Mouse (Mus musculus): ENCODE measurements around the gene Sae1.
A peak's percentile ranks its signal among the peaks of the same experiment; 100 is the strongest.
"Not testable (repeated sequence)": the region's sequence is repeated elsewhere in the genome, so short reads cannot be mapped to it uniquely, and the experiment has no call there.

Gene Sae1

DNA sequence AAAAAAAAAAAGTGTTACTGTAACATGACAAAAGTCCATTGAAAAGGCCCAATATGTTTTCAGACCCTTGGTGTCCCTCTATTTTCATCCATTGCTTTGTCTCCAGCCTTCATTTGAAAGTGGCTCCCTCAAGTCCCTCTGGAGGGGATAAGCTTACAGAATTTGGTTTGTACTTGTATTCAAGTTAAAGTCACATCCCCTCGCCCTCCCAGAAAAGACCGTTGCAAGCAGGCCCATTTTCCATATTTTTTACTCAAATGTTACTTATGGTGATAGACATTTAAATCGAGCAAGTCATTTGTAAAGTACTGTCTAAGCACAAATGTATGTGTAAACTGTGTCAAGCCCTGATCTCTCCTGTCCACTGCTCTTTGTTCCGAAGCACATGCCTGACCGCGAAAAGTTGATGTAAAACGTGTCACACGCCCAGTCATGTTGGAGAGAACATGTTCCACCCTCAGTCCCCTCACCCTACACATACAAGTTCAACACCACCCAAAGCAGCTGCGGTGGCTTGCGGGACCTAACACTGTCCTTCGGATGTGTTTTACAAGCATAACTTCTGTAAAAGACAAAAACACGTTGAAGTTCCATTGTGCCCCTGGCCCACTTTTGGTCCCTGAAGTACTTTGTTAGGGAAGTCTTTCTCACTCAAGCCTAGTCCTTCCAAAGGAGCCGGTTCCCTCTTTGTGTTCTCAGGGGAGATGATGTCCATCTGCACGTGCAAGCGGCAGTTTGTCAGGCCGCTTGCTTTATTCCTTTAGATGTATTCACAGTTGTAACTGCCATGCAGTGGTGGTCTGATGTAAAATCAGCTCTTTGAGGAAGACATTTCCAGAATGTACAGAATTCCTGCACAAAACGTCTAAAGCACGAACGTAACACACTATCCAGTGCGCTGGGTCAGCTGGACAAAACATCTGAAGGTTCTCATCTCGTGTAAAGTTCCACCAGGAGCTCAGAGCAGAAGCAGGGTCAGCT, 15.7 kb upstream of the Sae1 start:
- peak in 1 of 2 experiments; percentile 70 for DNase-seq (ENCODE audit: inconsistent age in 2 of 2, low spot score in 1 of 2)

DNA sequence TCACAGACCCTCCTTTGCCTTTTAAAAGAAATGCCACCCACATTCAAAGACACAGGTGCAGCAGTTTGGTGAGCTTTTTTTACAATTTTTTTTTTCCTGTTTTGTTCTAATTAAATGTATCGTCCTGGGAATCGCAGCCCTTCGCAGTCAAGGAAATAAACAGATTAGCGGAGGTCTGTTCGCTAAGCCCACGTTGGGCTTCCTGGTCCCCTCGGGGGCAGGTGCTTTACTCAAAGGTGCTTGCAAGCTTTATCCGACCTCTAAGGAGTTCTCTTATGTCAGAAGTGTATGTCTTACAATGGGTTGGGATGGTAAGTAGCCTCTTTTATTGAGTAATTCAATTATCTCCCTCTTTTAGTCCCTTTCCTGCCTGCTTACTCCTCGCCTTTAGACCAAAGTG, 14.8 kb upstream of the Sae1 start:
- DNase-seq (ENCODE audit: inconsistent age in 2 of 2, low spot score in 1 of 2), result peak in 1 of 2 experiments; percentile 69

DNA sequence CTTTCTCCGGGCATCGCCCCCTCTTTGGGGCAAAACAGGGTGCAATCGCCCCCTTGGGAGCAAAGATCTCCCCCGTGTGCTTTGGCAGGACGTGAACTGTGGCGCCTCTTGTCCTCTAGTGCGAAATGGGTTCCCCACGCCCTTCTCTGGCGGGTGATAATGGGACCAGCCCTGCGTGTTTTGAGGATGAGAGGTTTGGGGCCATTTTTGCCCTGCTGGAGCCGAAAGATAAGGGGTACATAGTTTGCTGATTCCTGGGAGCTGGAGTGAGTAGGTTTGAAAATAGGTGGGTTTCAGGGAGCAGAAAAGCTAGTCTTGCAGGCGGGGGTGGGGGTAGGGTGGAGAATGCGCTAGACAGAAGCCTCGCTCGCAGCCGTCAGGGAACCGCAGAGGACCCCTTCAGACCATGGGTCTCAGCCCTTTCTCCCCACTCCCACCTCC, 14.4 kb upstream of the Sae1 start:
- DNase-seq (ENCODE audit: inconsistent age in 2 of 2, low spot score in 1 of 2), result peak; percentile 59 to 83

DNA sequence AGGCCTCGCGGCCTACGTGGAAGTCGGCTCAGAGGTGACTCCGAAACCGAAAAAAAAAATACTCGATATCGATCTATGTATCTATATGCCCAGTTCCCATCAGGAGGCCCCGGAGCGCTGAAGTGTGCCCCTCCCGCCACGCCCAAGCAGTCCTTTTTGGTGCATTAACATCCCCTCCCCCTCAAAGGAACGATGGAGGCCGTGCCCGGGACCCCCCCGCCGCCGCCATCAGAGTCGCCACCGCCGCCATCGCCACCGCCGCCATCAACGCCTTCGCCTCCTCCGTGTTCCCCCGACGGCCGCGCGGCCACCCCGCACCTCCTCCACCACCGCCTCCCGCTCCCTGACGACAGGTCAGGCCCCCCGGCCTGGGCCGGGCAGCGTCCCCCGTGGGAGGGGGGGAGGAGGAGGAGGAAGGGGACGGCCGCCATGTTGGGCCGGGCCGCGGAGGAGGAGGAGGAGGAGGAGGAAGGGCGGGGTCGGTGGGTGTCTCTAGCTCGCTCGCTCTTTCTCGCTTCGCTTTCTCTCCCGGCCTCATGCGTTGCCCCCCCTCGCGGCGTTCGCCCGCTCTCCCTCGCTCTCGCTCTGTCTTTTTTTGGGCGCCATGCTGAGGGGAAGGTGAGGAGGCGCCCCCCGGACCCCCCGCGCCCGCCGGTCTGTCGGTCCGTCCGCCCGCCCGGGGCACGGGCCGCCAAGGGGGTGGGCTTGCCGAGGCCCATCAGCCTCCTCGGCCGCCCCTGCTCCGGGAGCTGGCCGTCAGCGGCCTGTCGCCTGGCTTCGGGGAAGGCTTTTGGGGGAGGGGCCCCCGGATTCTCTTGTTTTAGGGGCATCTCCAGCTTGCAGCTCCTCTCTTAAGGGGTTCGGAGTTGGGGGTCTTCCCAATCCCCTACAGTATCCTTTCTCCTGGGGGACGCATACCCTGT, 13.3 kb upstream of the Sae1 start, which contains the start of gene Zc3h4:
Gene Zc3h4, plus strand, starts transcription at position 222 of the 923 bp plus-strand sequence.
- DNase-seq (ENCODE audit: inconsistent age in 2 of 2, low spot score in 1 of 2), result peak; percentile 94 to 98

DNA sequence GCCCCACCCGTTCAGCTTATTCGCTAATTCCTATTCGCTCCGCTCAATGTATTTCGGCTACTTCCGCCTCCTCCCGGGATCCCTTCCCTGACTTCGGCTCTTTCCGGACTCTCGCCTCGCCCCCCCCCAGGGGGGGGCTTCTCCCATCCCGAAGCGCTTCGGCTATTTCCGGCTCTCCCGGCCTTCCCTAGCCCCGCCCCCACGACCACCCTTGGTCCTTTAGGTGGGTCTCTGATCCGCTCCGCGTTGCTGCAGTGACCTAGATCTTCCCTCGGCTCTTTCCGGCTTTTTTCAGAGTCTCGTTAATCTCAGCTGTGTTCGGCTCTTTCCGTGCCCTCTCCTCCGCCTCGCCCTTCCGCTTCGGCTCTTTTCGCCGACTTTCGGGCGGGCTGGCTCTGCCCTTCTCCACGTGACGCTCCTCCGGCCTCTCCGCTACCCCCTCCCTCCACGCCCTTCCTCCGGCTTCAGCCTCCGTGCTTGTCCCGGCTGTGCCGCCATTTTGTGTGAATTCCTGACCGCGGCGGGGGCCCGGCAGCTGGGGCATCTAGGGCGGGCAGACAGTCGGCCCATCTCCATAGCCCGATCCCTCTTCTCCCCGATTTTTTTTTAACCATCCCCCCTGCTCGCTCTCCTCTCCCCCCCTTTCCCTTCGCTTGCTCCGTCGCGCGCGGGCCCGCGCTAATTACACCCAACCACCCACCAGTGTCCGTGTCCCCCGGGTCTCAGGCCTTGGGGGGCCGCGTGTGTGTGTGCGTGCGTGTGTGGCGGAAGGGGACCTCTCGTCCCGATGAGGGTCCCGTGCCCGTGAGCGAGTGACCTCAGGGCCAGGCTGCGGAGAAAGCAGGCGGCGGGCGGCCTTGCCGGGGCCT, 12.4 kb upstream of the Sae1 start:
- DNase-seq (ENCODE audit: inconsistent age in 2 of 2, low spot score in 1 of 2), result peak; percentile 98 to 99

DNA sequence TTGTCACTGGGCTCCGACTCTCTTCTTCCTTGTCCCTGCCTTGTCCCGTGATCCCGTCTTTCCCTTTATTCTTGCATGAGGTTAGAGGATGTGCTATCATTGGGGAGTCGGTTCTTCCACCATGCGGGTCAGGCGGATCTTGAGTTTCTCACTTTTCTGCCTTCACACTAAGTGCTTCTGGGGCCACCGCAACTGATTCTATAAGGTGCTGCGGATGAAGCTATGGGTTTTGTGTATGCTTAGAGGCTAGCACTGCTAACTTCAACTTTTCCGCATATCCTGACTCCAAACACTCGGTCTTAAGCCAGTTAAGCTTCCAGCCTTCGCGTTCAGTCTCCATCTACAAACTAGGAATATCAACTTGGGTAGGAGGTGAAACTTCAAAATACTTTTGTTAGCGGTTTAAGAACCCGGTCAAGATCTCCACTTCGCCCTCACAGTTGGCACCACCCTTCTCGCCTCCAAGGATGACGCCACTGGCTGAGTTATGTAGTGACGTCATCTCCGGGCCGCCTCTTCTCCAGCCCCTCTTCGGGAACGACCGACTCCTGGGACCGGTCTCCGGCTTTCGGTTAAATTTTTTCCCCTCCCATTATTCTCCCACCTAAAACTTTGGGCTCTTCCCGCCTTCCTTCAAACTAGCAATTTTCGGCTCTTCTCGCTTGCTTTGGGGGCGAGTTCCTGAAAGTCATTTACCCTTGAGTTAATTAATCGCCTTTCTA, 11.7 kb upstream of the Sae1 start:
- DNase-seq (ENCODE audit: inconsistent age in 2 of 2, low spot score in 1 of 2), result peak; percentile 95 to 99

DNA sequence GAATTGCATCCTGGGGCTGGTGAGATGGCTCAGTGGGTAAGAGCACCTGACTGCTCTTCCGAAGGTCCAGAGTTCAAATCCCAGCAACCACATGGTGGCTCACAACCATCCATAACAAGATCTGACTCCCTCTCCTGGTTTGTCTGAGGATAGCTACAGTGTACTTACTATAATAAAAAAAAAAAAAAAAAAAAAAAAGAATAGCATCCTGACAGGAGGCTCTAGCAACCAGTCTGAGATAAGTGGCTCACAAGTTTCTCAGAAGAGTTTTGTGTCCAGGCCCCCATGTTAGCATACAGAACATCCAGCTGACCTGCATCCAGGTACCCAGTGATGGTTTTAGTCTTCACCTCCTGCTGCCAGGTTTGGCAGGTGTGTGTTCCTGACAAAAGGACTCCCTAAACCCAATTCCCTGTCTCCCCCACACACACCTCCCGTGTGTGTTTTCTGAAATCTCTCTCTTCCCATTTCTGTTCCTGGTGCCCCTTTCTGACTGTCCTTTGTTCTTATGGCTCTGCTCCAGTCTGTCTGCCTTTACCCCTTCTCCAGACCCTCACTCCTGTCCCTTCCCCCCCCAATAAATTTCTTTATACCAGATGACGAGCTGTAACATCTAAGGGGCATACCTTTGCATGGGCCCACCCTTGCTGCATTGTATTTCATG, 10.9 kb upstream of the Sae1 start:
- no peak for DNase-seq (ENCODE audit: inconsistent age in 2 of 2, low spot score in 1 of 2)

DNA sequence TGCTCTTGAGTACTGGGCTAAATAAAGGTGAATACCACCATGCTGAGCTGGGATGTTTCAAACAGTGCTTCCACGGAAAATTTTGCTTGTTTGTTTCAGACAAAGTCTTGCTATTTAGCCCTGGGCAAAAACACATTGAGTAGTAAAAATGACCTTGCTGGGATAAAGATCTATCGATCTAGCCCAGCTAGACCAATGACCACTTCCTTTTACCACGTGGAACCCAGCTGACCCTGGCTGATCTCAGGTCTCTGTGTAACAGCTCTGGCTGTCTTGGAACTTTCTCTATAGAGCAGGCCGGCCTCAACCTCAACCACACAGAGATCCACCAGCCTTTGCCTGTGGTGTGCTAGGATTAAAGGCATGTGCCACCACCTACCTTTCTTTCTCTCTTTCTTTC, 9.9 kb upstream of the Sae1 start:
- no peak for DNase-seq (ENCODE audit: inconsistent age in 2 of 2, low spot score in 1 of 2)

DNA sequence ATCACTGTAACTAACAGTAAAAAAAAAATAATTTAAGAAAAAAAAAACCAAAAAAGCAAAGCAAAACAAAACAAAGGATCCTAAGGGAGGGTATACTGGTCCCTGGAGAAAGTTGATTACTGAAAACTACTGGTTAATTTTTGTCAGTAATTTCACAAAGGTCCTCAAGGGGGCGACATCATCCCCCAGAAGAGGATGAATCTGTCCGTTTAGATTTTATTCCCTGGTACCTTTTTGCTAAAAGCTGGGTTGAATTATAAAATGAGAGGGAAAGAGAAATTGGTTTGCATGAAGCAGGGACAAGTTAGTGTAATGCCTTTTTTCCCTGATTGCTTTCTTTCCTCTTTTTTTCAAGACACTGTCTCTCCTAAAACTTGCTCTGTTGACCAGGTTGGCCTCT, 8.3 kb upstream of the Sae1 start:
- DNase-seq (ENCODE audit: inconsistent age in 2 of 2, low spot score in 1 of 2), result peak in 1 of 2 experiments; percentile 84

DNA sequence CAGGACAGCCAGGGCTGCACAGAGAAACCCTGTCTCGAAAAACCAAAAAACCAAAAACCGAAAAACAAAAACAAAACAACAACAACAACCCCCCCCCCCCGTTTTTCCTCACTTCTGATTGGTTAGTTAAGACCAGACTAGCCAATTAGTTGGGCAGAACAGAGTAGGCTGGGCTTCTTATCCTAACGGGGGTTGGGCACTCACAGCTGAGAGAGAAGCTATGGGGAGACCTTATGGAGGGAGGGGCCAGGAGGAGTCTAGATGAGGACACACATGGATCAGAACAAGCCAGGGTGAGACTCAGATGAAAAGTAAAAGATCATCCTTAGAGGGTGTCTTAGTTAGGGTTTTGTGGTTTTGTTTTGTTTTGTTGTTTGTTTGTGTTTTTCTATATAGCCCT, 5.3 kb upstream of the Sae1 start:
- DNase-seq (ENCODE audit: inconsistent age in 2 of 2, low spot score in 1 of 2), result no peak

DNA sequence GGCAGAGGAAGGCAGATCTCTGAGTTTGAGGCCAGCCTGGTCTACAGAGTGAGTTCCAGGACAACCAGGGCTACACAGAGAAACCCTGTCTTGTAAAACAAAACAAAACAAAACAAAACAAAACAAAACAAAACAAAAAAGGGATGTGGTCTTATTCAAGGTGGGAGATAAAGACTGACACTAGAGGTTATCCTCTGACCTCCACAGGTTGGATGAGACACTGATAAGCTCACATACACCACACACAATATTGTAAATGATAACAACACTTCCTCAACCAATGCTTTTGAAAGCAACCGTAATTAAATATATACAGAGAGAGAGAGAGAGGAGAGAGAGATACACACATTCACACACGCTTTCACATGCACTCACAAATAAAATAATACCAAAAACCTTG, 2.3 kb upstream of the Sae1 start:
- DNase-seq (ENCODE audit: inconsistent age in 2 of 2, low spot score in 1 of 2), result not testable (repeated sequence)

DNA sequence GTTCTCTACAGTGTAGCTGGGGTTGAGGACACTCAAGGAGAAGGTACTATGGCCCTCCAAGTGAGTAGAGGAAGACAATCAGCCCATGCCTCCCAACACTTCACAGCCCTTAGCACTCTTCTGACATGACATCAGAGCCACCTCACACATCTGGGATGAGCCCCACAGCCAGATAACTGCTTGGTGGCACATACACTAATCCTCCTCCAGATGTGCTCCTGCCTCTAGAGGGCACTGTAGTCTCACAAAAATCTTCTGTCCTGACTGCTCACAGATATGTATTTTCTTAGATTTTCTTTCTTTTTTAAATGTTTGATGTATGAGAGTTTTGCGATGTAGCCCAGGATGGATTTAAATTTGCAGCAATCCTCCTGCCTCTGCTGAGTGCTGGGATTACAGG, 11.1 kb downstream of the Sae1 start:
- DNase-seq (ENCODE audit: inconsistent age in 2 of 2, low spot score in 1 of 2), result peak; percentile 37 to 82

DNA sequence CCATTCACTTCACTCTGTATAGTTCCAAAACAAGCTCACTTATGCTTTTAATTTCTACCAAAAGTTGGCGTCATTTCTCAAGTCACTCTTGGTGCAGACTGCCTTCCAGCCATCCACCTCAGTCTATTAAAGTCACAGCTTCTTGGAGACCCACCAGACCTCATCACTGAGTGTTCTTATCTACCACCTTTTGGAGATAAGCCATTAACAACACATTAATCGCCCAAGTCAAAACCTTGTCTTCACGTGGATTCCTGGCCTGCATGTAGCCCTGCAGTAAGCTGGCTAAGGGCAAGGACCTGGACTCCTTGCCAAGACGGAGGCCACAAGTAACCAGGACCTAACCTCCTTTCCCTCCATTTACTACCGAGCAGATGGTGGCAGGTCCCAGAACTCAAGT, 12.6 kb downstream of the Sae1 start:
- DNase-seq (ENCODE audit: inconsistent age in 2 of 2, low spot score in 1 of 2), result no peak

DNA sequence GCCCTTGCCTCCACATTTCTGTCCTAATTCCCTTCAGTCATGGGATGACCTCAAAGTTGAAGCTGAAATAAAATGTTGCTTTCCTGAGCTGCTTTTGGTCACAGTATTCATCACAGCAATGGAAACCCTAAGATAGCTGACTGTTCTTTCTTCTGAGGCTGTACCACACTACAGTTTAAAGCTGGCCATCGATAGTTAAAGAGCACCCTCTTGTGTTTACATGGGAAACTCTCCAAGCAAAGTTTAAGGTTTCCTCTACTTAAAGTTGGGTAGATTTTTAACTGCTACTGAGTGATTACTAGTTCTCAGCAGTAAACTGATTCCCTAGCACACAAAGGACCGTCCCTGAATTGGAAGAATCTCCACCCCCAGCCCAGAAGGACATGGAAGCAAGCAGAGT, 13.9 kb downstream of the Sae1 start:
- peak in 1 of 2 experiments; percentile 55 for DNase-seq (ENCODE audit: inconsistent age in 2 of 2, low spot score in 1 of 2)

DNA sequence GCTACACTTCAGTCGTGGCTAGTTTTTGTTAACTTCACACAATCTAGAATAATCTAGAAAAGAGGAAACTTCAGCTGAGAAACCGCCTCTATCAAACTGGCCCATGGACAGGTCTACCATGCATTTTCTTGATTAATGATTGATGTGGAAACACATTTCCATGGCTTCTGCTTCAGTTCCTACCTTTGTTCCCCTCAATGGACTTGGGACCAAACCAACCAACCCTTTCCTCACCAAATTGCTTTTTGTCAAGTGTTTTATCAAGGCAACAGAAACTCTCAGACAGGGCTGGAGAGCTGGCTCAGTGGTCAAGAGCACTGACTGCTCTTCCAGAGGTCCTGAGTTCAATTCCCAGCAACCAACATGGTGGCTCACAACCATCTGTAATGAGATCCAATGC, 17.0 kb downstream of the Sae1 start:
- no peak for DNase-seq (ENCODE audit: inconsistent age in 2 of 2, low spot score in 1 of 2)

DNA sequence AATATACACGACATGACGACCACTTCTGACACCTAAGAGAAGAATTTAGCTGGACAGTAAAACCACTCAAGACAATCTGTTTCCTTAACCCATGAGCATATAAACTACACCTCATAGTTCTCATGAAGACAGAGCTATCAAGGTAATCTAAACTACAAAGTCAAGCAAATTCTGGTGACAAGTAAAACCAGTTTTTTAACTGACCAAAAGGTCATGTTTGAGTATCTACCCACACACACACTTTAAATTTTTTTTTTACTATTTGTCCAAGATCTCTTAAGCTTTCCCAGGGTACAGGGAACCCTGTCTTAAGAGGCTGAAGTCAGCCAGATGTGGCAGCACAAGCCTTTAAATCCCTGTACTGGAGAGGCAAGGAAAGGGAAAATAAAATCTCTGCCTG, 18.8 kb downstream of the Sae1 start:
- DNase-seq (ENCODE audit: inconsistent age in 2 of 2, low spot score in 1 of 2), result no peak

DNA sequence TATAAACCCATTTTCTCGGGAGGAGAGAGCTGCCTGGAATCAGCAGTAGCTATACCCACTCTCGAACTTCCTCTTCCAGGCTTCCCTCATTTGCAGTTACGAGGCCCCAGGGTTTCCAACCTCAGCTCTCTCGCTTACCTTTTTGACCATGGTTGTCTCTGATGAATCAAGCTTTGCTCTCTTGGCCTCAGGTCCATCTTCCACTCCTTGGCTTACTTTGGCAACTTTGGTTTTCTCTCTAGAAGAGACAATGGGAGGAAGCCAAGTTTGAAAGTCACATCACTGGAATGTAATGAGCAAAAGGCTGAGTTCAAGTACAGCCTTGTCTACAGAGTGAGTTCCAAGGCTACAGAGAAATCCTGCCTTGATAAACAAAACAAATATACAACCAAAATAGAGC, 20.9 kb downstream of the Sae1 start:
- DNase-seq (ENCODE audit: inconsistent age in 2 of 2, low spot score in 1 of 2), result peak in 1 of 2 experiments; percentile 54

DNA sequence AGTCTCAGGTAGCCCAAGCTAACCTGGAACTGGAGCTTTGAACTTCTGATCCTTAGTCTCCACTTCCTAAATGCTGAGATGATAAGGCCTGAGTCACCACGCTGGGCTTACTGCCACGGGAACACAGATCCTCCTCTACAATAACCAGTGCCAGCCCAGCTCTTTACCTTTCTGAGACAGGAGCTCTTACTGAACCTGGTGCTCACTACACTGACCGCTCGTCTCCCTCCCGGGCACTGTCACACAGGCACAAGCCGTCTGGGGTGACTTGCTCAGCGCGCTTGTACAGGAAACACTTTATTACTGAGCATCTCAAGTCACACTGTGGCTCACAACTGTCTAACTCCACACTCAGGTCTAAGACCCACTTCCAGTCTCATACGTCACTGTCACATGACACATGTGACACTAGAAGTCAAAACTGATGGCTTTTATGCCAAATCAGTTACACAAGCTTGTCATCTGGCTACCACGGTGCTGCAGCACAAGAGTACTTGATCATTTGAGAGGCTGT, 21.4 kb downstream of the Sae1 start:
- DNase-seq (ENCODE audit: inconsistent age in 2 of 2, low spot score in 1 of 2), result peak; percentile 57 to 77

DNA sequence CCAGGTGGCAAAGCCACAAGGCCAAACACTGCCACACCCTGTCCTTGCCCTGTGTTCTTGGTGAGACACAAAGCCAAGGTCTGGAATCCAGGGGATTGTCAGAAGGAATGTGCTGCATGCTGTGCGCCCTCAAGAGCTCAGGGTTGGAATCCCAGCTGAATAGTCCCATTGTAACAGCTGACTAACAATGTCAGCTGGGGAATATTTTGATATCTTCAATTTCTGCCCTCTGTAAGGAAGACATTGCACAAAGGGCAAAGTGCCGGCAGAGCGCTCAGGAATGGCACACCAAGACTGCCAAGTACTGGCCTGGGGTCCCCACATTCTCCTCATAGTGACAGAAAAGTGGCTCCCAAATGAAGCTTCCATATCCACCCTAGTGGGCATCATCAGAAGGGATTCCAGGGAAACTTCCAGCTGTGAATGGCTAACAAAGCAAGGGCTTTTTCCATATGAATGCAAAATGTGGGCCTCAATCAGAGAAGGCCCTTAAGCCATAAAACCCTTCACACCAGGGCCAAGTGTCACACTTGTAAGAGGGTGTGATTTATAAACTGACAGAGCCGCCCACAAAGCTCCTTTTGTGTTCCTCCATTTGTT, 22.6 kb downstream of the Sae1 start:
- DNase-seq (ENCODE audit: inconsistent age in 2 of 2, low spot score in 1 of 2), result peak; percentile 37 to 72
